Mouse (Mus musculus): ENCODE data around the gene Camta2. TPM values are rescaled to one million over a fixed set of nuclear protein-coding genes. Genes with fewer than 3 reads are reported as not detected.

Gene Camta2
- polyA plus RNA-seq, 1 experiment from 2014 or later = 14.8 TPM

- no peaks in the 10 kb centered on the region for H3K27me3 ChIP-seq (ENCODE audit: control insufficient read depth, insufficient read depth, low read depth, low read length)
- peaks cover 47% of the 10 kb centered on the region for H3K36me3 ChIP-seq (ENCODE audit: control insufficient read depth, insufficient read depth, low read length)
- no peaks in the 10 kb centered on the region for H3K9me3 ChIP-seq (ENCODE audit: control insufficient read depth, low read length)
- H3K4me3 ChIP-seq (ENCODE audit: low read length) = no peak overlapping the region
- no peaks in the 10 kb centered on the region for H3K4me1 ChIP-seq (replicated peaks; ENCODE audit: control insufficient read depth, insufficient read depth, low read length)
- no peak overlapping the region for H3K9ac ChIP-seq (ENCODE audit: low read length)
- 73% methylated on average over 5 of the region's 5 CpGs for WGBS
- ATAC-seq (ENCODE audit: low read depth) = no peak
- no peak overlapping the region for H3K4me2 ChIP-seq (ENCODE audit: low read depth, low read length)
- H3K27ac ChIP-seq (ENCODE audit: low read length) = no peak overlapping the region
Observed at GRCm38 (mm10) chr11:70718481-70718880, 30.6 kb upstream of the Camta2 start.

DNA sequence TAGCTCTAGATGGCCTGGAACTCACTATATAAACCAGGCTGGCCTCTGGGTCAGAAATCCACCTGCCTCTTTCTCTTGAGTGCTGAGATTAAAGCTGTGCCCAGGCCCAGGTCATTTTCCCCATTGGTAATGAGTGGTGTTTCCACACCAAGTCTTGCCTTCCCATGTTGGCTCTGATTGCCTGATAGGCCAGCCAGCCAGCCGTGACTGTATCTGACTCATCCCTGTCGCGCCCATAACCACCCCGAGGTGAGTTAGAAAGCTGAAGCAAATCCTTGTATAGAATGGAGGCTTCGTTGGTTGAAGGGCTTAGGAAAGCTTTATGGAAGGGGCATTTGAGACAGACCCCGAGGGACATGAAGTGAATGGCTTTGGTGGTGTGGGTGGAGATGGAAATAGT, 27.9 kb upstream of the Camta2 start:
- Histone ChIP-seq H3K4me2 (ENCODE audit: low read depth, low read length) (no peak overlapping the region), H3K27ac (ENCODE audit: low read length) (no peak overlapping the region), H3K9ac (ENCODE audit: low read length) (no peak overlapping the region), H3K36me3 (ENCODE audit: control insufficient read depth, insufficient read depth, low read length) (peaks cover 45% of the 10 kb centered on the region), H3K4me1 (replicated peaks; ENCODE audit: control insufficient read depth, insufficient read depth, low read length) (no peaks in the 10 kb centered on the region), H3K9me3 (ENCODE audit: control insufficient read depth, low read length) (no peaks in the 10 kb centered on the region), H3K27me3 (ENCODE audit: control insufficient read depth, insufficient read depth, low read depth, low read length) (no peaks in the 10 kb centered on the region), H3K4me3 (ENCODE audit: low read length) (no peak overlapping the region)
- no peak for ATAC-seq (ENCODE audit: low read depth)
- WGBS = 91% methylated on average over 6 of the region's 6 CpGs

DNA sequence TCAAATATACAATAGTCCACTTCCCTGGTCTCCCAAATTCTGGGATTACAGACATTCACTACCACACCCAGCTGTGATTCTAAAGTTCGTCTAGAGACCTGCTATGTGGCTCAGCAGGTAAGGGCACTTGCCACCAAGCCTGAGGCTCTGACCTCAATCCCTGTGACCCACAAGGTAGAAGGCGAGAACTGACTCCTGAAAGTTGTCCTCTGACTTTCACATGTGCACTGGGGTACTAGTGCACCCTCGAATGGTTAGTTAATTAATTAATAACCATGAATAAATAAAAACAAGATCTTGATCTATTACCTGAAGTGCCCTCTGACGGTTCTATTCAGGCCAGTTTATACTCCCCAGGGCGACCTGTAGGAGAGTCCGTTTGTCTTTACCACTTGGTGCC, 25.3 kb upstream of the Camta2 start:
- Histone ChIP-seq H3K27me3 (ENCODE audit: control insufficient read depth, insufficient read depth, low read depth, low read length) (no peaks in the 10 kb centered on the region), H3K4me3 (ENCODE audit: low read length) (no peak overlapping the region), H3K27ac (ENCODE audit: low read length) (no peak overlapping the region), H3K9me3 (ENCODE audit: control insufficient read depth, low read length) (no peaks in the 10 kb centered on the region), H3K4me2 (ENCODE audit: low read depth, low read length) (no peak overlapping the region), H3K4me1 (replicated peaks; ENCODE audit: control insufficient read depth, insufficient read depth, low read length) (no peaks in the 10 kb centered on the region), H3K36me3 (ENCODE audit: control insufficient read depth, insufficient read depth, low read length) (peaks cover 39% of the 10 kb centered on the region), H3K9ac (ENCODE audit: low read length) (no peak overlapping the region)
- ATAC-seq (ENCODE audit: low read depth) = no peak
- WGBS = 76% methylated on average over 6 of the region's 6 CpGs

DNA sequence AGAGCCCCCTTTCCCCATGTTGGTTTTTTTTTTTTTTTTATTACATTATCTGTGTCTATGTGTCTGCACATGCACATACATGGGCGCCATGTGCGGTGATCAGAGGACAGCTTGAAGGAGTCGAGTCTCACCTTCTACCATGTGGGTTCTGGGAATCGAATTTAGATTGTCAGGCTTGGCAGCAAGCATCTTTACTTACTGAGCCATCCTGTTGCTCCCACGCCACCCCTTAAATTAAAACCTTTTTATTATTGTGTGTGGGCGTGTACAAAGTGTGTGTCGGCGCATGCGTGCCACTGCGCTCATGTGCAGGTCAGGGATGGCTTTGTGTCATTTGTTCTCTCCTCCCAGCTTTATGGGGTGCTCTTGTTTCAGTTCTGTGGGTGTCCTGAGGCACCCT, 23.1 kb upstream of the Camta2 start:
- 91% methylated on average over 10 of the region's 10 CpGs for WGBS
- H3K27me3 ChIP-seq (ENCODE audit: control insufficient read depth, insufficient read depth, low read depth, low read length) = no peaks in the 10 kb centered on the region
- H3K36me3 ChIP-seq (ENCODE audit: control insufficient read depth, insufficient read depth, low read length) = peaks cover 42% of the 10 kb centered on the region
- no peak overlapping the region for H3K4me2 ChIP-seq (ENCODE audit: low read depth, low read length)
- H3K27ac ChIP-seq (ENCODE audit: low read length) = no peak overlapping the region
- H3K9me3 ChIP-seq (ENCODE audit: control insufficient read depth, low read length) = no peaks in the 10 kb centered on the region
- H3K4me3 ChIP-seq (ENCODE audit: low read length) = no peak overlapping the region
- H3K9ac ChIP-seq (ENCODE audit: low read length) = no peak overlapping the region
- ATAC-seq (ENCODE audit: low read depth) = no peak
- H3K4me1 ChIP-seq (replicated peaks; ENCODE audit: control insufficient read depth, insufficient read depth, low read length) = no peaks in the 10 kb centered on the region

GRCm38 (mm10) chr11:70706127-70706526, 18.2 kb upstream of the Camta2 start:
- no peaks in the 10 kb centered on the region for H3K9me3 ChIP-seq (ENCODE audit: control insufficient read depth, low read length)
- H3K4me3 ChIP-seq (ENCODE audit: low read length) = no peak overlapping the region
- peaks cover 52% of the 10 kb centered on the region for H3K36me3 ChIP-seq (ENCODE audit: control insufficient read depth, insufficient read depth, low read length)
- 58% methylated on average over 3 of the region's 3 CpGs for WGBS
- ATAC-seq (ENCODE audit: low read depth) = no peak
- H3K4me2 ChIP-seq (ENCODE audit: low read depth, low read length) = no peak overlapping the region
- peaks cover 19% of the 10 kb centered on the region for H3K4me1 ChIP-seq (replicated peaks; ENCODE audit: control insufficient read depth, insufficient read depth, low read length)
- H3K9ac ChIP-seq (ENCODE audit: low read length) = no peak overlapping the region
- H3K27me3 ChIP-seq (ENCODE audit: control insufficient read depth, insufficient read depth, low read depth, low read length) = no peaks in the 10 kb centered on the region
- H3K27ac ChIP-seq (ENCODE audit: low read length) = no peak overlapping the region

GRCm38 (mm10) chr11:70702781-70703180, 14.9 kb upstream of the Camta2 start:
- Histone ChIP-seq H3K4me2 (ENCODE audit: low read depth, low read length) (peak overlapping the region; percentile 87), H3K4me3 (ENCODE audit: low read length) (0 out of 2 replicates have a peak overlapping the region, but pooled peaks have one; percentile 7), H3K27me3 (ENCODE audit: control insufficient read depth, insufficient read depth, low read depth, low read length) (no peaks in the 10 kb centered on the region), H3K27ac (ENCODE audit: low read length) (no peak overlapping the region), H3K9me3 (ENCODE audit: control insufficient read depth, low read length) (no peaks in the 10 kb centered on the region), H3K4me1 (replicated peaks; ENCODE audit: control insufficient read depth, insufficient read depth, low read length) (peaks cover 22% of the 10 kb centered on the region), H3K36me3 (ENCODE audit: control insufficient read depth, insufficient read depth, low read length) (peaks cover 36% of the 10 kb centered on the region), H3K9ac (ENCODE audit: low read length) (peak overlapping the region; percentile 50)
- 54% methylated on average over 6 of the region's 6 CpGs for WGBS
- no peak for ATAC-seq (ENCODE audit: low read depth)

- H3K27ac ChIP-seq (ENCODE audit: low read length) = no peak overlapping the region
- no peak for ATAC-seq (ENCODE audit: low read depth)
Observed at GRCm38 (mm10) chr11:70701984-70702733, 14.3 kb upstream of the Camta2 start.

DNA sequence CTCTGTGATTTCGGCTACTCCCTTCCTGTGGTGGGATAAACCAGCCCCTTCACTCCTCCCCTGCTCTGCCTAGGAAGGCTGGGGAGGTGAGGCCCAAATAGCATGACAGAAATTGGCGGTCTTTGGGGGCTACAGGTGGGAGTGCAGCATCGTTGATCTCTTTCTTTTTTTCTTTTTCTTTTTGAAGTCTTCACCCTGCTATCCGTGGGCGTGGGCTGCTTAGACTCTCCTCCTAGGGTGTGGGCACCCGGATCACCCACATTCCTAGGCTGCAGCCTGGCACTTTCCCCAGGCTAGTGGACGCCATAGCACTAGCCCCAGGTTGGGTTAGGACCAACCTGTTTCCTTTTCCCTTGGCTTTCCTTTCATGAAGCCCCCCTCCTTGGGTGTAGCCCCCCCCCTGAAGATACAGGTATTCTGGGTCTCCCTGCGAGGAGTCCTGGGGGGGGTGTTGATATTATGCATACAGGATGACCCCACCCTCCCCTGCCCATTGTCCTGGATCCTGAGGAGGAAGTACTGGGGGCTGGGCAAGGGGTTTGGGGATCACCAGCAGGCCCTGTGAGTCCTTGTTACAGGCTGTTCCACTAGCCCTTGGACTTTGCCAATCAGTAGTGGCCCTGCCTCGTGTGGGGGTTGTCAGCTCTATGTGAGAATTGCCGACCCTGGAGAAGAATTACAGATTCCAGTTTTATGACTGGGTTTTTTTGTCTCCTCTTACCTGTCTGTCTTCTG, 13.5 kb upstream of the Camta2 start:
- ATAC-seq (ENCODE audit: low read depth) = no peak
- Histone ChIP-seq H3K4me2 (ENCODE audit: low read depth, low read length) (peak overlapping the region; percentile 87), H3K4me3 (ENCODE audit: low read length) (peak overlapping the region; percentile 94), H3K9me3 (ENCODE audit: control insufficient read depth, low read length) (no peaks in the 10 kb centered on the region), H3K27me3 (ENCODE audit: control insufficient read depth, insufficient read depth, low read depth, low read length) (no peaks in the 10 kb centered on the region), H3K4me1 (replicated peaks; ENCODE audit: control insufficient read depth, insufficient read depth, low read length) (peaks cover 22% of the 10 kb centered on the region), H3K9ac (ENCODE audit: low read length) (peak overlapping the region; percentile 96), H3K36me3 (ENCODE audit: control insufficient read depth, insufficient read depth, low read length) (peaks cover 24% of the 10 kb centered on the region), H3K27ac (ENCODE audit: low read length) (peak overlapping the region; percentile 98)
- 7% methylated on average over 10 of the region's 10 CpGs for WGBS

More at GRCm38 (mm10) chr11:70701984-70702733, 14.3 kb upstream of the Camta2 start:
- H3K36me3 ChIP-seq (ENCODE audit: control insufficient read depth, insufficient read depth, low read length) = peaks cover 32% of the 10 kb centered on the region
- peak overlapping the region; percentile 94 for H3K4me3 ChIP-seq (ENCODE audit: low read length)
- H3K9me3 ChIP-seq (ENCODE audit: control insufficient read depth, low read length) = no peaks in the 10 kb centered on the region
- peak overlapping the region; percentile 96 for H3K9ac ChIP-seq (ENCODE audit: low read length)
- peak overlapping the region; percentile 87 for H3K4me2 ChIP-seq (ENCODE audit: low read depth, low read length)
- 82% methylated on average over 6 of the region's 6 CpGs for WGBS
- no peaks in the 10 kb centered on the region for H3K27me3 ChIP-seq (ENCODE audit: control insufficient read depth, insufficient read depth, low read depth, low read length)
- peaks cover 22% of the 10 kb centered on the region for H3K4me1 ChIP-seq (replicated peaks; ENCODE audit: control insufficient read depth, insufficient read depth, low read length)

DNA sequence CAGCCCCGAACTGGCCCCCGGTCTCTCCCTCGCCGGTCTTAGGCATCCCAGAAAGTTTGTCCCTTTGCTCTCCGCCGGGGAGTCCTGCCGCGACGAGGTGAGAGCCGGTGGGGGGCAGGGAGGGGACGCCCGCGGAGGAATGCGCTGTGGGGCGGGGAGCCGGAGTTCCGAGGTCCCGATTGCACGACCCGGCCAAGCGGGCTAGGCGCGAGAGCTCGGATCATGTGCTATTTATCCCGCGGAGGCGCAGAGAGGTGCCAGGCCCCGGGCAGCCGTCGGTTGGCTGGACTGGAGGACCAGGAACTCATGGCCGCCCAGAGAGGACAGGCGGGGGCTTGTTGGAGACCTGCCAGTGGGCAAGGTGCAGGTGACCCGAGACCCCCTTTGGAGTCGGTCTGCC, 12.7 kb upstream of the Camta2 start:
- Histone ChIP-seq H3K9me3 (ENCODE audit: control insufficient read depth, low read length) (no peaks in the 10 kb centered on the region), H3K4me2 (ENCODE audit: low read depth, low read length) (peak overlapping the region; percentile 87), H3K27me3 (ENCODE audit: control insufficient read depth, insufficient read depth, low read depth, low read length) (no peaks in the 10 kb centered on the region), H3K27ac (ENCODE audit: low read length) (peak overlapping the region; percentile 98), H3K4me1 (replicated peaks; ENCODE audit: control insufficient read depth, insufficient read depth, low read length) (peaks cover 22% of the 10 kb centered on the region), H3K9ac (ENCODE audit: low read length) (peak overlapping the region; percentile 96), H3K4me3 (ENCODE audit: low read length) (peak overlapping the region; percentile 94), H3K36me3 (ENCODE audit: control insufficient read depth, insufficient read depth, low read length) (peaks cover 16% of the 10 kb centered on the region)
- ATAC-seq (ENCODE audit: low read depth) = peak; percentile 67
- 2% methylated on average over 34 of the region's 34 CpGs for WGBS
